Mouse (Mus musculus): ENCODE results near the gene Gstz1. TPM values are rescaled to one million over a fixed set of nuclear protein-coding genes. Genes with fewer than 3 reads are reported as not detected.
"Not testable (repeated sequence)": the region's sequence is repeated elsewhere in the genome, so short reads cannot be mapped to it uniquely, and the experiment has no call there.

Gene Gstz1
- 10 to 100 TPM; 31.4 to 40.5 TPM for total RNA-seq (2021)
- long read RNA-seq, experiment 1, transcript Gstz1-201 (9 exons, 1,656 nt) = major isoform, 50 of 78 reads
- long read RNA-seq, experiment 1, partial matches to known transcripts = 15 of 78 reads
- long read RNA-seq, experiment 1, other reads (novel, unspliced or antisense) = 9 of 78 reads
- long read RNA-seq, experiment 2, transcript Gstz1-203 (8 exons, 971 nt) = minor isoform, 5 of 77 reads
- long read RNA-seq, experiment 2, transcript Gstz1-201 (9 exons, 1,656 nt) = major isoform, 45 of 77 reads
- long read RNA-seq, experiment 2, partial matches to known transcripts = 2 of 77 reads
- long read RNA-seq, experiment 2, other reads (novel, unspliced or antisense) = 22 of 77 reads

GRCm38 (mm10) chr12:87146966-87147365 lies at the start of gene Gstz1:
Gene Gstz1 (plus strand): TSS chr12:87147165.
- peak; percentile 86 for DNase-seq

GRCm38 (mm10) chr12:87100331-87100730 lies 46.6 kb upstream of the Gstz1 start:
- no peak for DNase-seq

DNA sequence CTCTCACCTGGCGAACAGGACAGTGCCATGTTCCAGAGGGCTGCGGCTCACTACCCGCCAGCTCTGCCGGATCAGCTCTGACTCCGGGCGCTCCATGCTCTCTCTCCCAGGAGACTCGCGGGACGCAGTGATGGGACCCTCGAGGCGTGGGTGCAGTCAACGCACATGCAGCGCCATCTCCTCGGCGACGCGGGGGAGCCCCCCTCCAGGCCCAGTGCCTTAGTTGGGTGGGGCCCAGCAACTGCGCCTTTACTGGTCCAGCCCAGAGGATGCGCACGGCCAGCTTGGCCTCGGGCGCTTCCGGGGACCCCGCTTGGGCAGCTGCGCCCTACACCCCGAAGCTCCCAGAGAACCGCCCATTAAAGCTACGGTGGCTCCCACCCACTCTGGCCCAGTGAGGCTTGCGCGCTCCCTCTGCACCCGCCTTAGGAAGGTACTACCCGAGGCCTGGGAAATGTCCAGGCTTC lies 44.8 kb upstream of the Gstz1 start, which contains the start of gene Ngb:
Gene Ngb, minus strand, starts transcription at position 375 of the 467 bp plus-strand sequence.
- no peak for DNase-seq

DNA sequence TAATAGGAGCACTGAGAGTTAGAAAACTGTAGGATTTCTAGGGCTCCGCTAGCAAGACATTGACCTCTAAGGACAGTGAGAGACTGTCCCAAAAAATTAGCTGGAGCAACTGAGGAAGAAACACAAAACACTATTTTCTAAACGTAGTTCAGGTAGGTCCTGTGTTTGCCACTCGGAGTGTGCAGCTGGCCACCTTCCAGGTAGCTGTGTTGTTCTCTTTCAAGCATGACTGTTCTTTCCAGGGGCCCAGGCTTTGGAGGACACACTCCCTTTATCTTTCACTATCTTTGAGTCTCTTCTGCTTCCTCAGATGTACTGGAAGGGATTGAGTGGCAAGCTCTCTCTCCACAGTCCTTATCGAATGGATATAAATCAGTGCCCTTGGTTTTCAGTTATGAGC lies 43.5 kb upstream of the Gstz1 start:
- no peak for DNase-seq

GRCm38 (mm10) chr12:87104796-87105195 lies 42.2 kb upstream of the Gstz1 start:
- no peak for DNase-seq

GRCm38 (mm10) chr12:87107357-87107977 lies 39.5 kb upstream of the Gstz1 start:
- DNase-seq = no peak

- no peak for DNase-seq
Observed at GRCm38 (mm10) chr12:87121918-87122589, 24.9 kb upstream of the Gstz1 start.

- no peak for DNase-seq
Observed at GRCm38 (mm10) chr12:87127256-87127655, 19.7 kb upstream of the Gstz1 start.

DNA sequence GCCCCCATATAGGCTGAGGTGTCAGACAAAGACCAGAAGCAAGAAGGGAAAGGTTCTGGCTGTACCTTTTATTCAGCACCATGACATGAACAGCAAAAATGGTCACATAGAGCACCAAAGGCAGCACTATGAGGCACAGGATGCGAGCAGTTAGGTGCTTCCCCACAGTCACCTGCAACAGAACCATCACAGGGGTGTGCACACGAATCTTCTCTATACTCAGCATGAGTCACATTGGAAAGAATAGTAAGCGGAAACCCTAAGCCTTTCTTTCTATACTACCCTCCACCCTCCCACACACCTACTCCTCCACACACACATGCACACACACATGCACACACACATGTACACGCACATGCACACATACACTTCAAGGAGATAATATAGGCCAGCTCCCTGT lies 16.7 kb upstream of the Gstz1 start:
- no peak for DNase-seq

DNA sequence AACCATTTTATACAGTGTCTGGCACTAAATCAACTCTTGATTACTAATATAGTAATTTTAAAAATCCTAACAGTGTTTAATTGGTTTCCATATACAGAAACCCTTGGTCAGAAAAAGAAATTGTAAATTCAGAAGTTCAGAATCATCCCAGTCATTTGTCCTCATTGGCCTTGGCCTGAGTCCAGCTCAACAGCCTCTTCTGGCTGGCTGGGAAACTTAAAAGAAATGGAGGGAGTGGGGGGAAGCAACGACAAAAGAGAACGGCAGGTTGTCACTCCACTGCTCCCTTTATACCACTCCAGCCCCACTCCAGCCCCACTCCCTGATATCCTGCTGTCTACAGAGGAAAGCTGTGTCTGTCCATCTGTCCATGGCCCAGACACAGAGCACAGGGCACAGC lies 15.8 kb upstream of the Gstz1 start:
- no peak for DNase-seq

GRCm38 (mm10) chr12:87131619-87132018 lies 15.3 kb upstream of the Gstz1 start:
- no peak for DNase-seq

- DNase-seq = no peak
Observed at GRCm38 (mm10) chr12:87132210-87132609, 14.8 kb upstream of the Gstz1 start.

GRCm38 (mm10) chr12:87132784-87133183 lies 14.2 kb upstream of the Gstz1 start:
- no peak for DNase-seq

DNA sequence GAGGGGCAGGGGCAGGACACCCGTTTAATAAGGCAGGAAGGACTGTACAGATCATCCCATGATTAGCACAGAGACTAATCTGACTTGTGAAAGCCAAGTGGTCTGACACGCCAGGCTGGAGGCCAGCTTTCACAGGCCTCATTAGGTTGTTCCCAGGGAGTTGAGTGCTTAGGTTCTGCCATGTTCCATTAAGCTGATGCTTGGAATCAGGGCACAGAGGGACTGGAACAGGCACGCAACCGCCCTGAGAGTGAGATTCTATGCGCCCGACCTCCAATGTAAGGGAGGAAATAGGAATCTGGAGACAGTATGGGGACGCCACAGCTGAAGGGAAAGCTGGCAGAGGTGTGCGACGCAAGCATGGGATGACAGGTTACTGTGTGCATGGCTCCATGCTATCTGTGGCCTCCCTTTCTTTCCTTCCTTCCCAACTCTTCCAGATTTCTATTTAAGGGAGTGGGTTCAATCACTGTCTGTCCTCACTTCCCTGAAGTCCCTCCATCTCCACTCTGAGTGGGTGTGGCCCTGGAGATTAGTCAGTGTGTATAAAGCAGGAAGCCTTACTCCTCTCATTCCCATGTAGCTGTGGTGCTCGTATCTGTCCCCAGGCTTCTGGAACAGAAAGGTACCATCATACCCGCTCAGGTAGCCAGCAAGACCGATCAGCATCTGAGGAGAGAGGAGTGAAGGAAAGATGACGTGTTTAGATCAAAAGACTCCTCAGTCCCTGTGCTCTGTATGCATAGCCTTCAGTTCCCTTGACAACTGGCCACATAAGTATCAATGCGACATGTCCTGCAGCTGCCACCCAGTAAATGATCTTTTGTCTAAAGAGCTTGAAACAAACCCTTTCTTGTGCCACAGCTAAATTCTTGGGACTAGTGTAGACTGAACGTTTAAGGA lies 9.3 kb upstream of the Gstz1 start:
- no peak for DNase-seq

DNA sequence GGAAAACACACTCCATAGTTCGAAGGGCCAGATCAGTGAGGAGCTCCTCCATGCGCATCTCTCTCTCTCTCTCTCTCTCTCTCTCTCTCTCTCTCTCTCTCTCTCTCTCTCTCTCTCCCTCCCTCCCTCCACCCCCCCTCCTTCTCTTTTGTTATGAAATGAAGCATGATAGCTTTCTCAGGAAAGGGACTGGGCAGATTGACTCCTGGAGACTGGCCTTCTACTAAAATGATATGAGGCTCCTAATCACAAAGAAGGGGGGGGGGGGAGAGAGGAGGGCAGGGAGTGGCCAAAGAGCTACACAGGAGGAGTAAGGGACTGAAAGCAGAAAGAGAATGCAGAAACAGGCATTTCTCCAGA lies 8.6 kb upstream of the Gstz1 start:
- DNase-seq = no peak

GRCm38 (mm10) chr12:87138768-87139167 lies 8.2 kb upstream of the Gstz1 start:
- no peak for DNase-seq

DNA sequence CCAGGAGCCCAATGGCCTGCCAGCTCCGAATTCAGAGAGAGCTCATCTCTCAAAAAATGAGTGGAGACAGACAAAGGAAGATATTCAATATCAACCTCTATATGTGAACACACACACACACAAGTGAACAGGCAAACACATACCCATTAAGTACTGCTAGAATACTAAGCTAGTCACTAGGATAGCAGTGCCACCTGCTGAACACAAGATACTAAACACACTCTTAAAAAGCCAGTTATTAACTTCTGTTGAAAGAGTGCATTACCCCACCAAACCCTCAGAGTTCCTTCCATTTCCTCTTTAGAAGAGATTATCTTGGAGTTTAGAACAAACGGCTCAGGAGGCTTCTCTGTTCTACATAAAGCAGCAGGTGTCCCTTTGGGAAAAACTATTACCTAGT lies 4.8 kb upstream of the Gstz1 start:
- no peak for DNase-seq

GRCm38 (mm10) chr12:87147395-87148089 lies 577 bp downstream of the Gstz1 start, which contains the start of gene Pomt2:
Gene Pomt2 (minus strand): TSS chr12:87147968.
- peak; percentile 97 for DNase-seq

DNA sequence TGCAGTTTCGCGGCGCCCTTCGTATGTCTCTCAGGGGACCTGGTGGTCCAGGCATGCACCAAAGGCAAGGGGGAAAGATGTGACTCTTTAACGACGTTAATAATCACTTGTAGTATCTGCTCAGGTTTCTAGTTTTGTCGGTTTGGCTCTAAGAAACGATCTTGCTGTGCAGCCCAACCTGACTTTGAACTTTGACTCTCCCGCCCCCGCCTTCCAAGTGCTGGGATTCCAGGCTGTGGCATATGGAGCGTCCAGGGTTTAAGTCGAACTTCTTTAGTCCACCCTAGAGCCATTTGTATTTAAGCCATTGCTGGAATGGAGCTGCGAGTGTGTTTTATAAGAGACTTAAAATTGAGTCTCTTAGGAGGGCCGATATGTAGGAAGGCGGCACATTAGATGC lies 1.2 kb downstream of the Gstz1 start:
- DNase-seq = no peak

- DNase-seq = no peak
Observed at GRCm38 (mm10) chr12:87149471-87149870, 2.5 kb downstream of the Gstz1 start.

DNA sequence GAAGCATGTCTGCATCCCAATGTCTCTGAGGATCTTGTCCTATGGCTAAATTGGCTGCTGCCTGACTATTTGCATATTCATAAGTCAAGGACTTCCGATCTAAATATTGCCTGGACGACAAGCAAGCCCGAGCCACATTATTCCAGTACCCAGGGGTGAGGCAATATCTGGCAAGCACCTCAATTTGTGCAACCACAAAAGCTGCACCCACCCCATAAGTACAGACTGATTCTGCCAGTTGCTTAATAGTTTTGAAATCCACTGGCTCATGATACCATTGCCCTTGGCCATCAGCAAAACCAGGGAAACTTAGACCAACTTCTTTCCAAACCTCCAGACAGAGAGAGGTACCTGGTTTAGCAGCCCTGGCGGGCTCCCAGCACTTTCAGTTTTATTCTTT lies 7.5 kb downstream of the Gstz1 start:
- DNase-seq = not testable (repeated sequence)

Data from gastrocnemius, postnatal 25 days (tissue).